Mouse (Mus musculus) skeletal muscle tissue, adult 2 months (tissue): Measurements from ENCODE around the gene Gm3259.
"Not testable (repeated sequence)": the region's sequence is repeated elsewhere in the genome, so short reads cannot be mapped to it uniquely, and the experiment has no call there.

Source experiments
- DNase-seq: peaks from one replicate; pipeline ENCODE4 v3.0.0-alpha.2; 2012; ENCODE audit warnings: low read depth, low spot score

The Gm3259 gene

GRCm38 (mm10) chr5:95305611-95306010 is at the start of gene Gm3259:
TSS of gene Gm3259 (plus strand) at chr5:95305911.
- DNase-seq: not testable (repeated sequence)

GRCm38 (mm10) chr5:95272668-95273067 is 33.0 kb upstream of the Gm3259 start, which contains the start of gene Gm10424:
TSS of gene Gm10424 (minus strand) at chr5:95272768.
- not testable (repeated sequence) for DNase-seq
